Mouse (Mus musculus) forebrain, embryonic 15.5 days (tissue): ENCODE data around the gene Ptprd. TPM values are rescaled to one million over a fixed set of nuclear protein-coding genes. Genes with fewer than 3 reads are reported as not detected.
A peak's percentile ranks its signal among the peaks of the same experiment; 100 is the strongest.
"Not testable (repeated sequence)": the region's sequence is repeated elsewhere in the genome, so short reads cannot be mapped to it uniquely, and the experiment has no call there.

Experiments used
- ATAC-seq: fragments of 200-750 bp; cut with Nextera tagmentation; replicated peaks from 2 replicates; pipeline ENCODE4 v1.8.0; 2017; ENCODE audit warnings: mild to moderate bottlenecking, moderate TSS enrichment, moderate library complexity
- H3K27ac ChIP-seq: fragments of 300-500 bp; sonication (generic); replicated peaks from 2 replicates; pipeline ENCODE4 v1.5.1; 2015; ENCODE audit warnings: mild to moderate bottlenecking, inconsistent platforms
- H3K27me3 ChIP-seq: fragments of 300-500 bp; sonication (generic); 2 replicates; pipeline ENCODE4 v1.6.1; 2015; ENCODE audit warnings: inconsistent platforms
- H3K36me3 ChIP-seq: fragments of 300-500 bp; sonication (generic); 2 replicates; pipeline ENCODE4 v1.6.1; 2015; ENCODE audit warnings: mild to moderate bottlenecking, inconsistent platforms
- H3K4me1 ChIP-seq: fragments of 300-500 bp; sonication (generic); 2 replicates; pipeline ENCODE4 v1.6.1; 2015; ENCODE audit warnings: inconsistent platforms
- H3K4me2 ChIP-seq: fragments of 300-500 bp; sonication (generic); replicated peaks from 2 replicates; pipeline ENCODE4 v1.6.1; 2015; ENCODE audit warnings: mild to moderate bottlenecking, inconsistent platforms
- H3K4me3 ChIP-seq: fragments of 300-500 bp; sonication (generic); 2 replicates; pipeline ENCODE4 v1.5.1; 2015; ENCODE audit warnings: mild to moderate bottlenecking, inconsistent platforms
- H3K9ac ChIP-seq: fragments of 300-500 bp; sonication (generic); replicated peaks from 2 replicates; pipeline ENCODE4 v1.6.1; 2015; ENCODE audit warnings: mild to moderate bottlenecking, inconsistent platforms
- H3K9me3 ChIP-seq: fragments of 300-500 bp; sonication (generic); 2 replicates; pipeline ENCODE4 v1.6.1; 2016; ENCODE audit warnings: inconsistent platforms
- WGBS: fragments of 180-500 bp; shearing (Covaris S2); methylation state at CpG from one replicate; pipeline ENCODE4 v1.1.7; 2015; ENCODE audit warnings: mixed read lengths; 5-methylcytosine and 5-hydroxymethylcytosine counted together
- polyA plus RNA-seq: library from polyadenylated mRNA; unstranded; fragments of >200 nt; fragmentation: Nextera tagmentation; extraction: Ambion mirVana; gene quantifications from 2 replicates; pipeline ENCODE4 v1.2.1, GENCODE M21; 2015

Ptprd gene
- polyA plus RNA-seq, 1 experiment from 2014 or later: 124 TPM

- H3K27ac ChIP-seq: no peak overlapping the region
- no peak overlapping the region for H3K9ac ChIP-seq
- no peak overlapping the region for H3K4me3 ChIP-seq
- no peaks in the 10 kb centered on the region for H3K36me3 ChIP-seq
- no peaks in the 10 kb centered on the region for H3K27me3 ChIP-seq
- 65% methylated on average over 5 of the region's 5 CpGs for WGBS
- ATAC-seq: no peak
- H3K4me1 ChIP-seq: no peaks in the 10 kb centered on the region
- no peak overlapping the region for H3K4me2 ChIP-seq
- H3K9me3 ChIP-seq: no peaks in the 10 kb centered on the region; the same call in 1 of the 2 replicates
These were observed 350.5 kb downstream of the Ptprd start for GRCm38 (mm10) chr4:77861269-77861668.

- H3K36me3 ChIP-seq, H3K9ac ChIP-seq, H3K4me3 ChIP-seq, H3K9me3 ChIP-seq, H3K27ac ChIP-seq, H3K27me3 ChIP-seq, H3K4me2 ChIP-seq, ATAC-seq, H3K4me1 ChIP-seq: not testable (repeated sequence)
- WGBS: 100% methylated on average over 1 of the region's 1 CpGs
These were observed 414.4 kb downstream of the Ptprd start for GRCm38 (mm10) chr4:77797391-77797790.

- Histone ChIP-seq H3K4me1 (no peaks in the 10 kb centered on the region), H3K9ac (no peak overlapping the region), H3K9me3 (no peaks in the 10 kb centered on the region), H3K4me2 (no peak overlapping the region), H3K4me3 (no peak overlapping the region), H3K36me3 (no peaks in the 10 kb centered on the region), H3K27ac (no peak overlapping the region), H3K27me3 (no peaks in the 10 kb centered on the region)
- 49% methylated on average over 2 of the region's 2 CpGs for WGBS
- 0 out of 2 replicates have a peak, but pooled peaks have one; percentile 32 for ATAC-seq
These were observed 434.5 kb downstream of the Ptprd start for GRCm38 (mm10) chr4:77777237-77777636.

GRCm38 (mm10) chr4:77763790-77764189 lies 448.0 kb downstream of the Ptprd start:
- Histone ChIP-seq H3K4me2 (no peak overlapping the region), H3K9me3 (no peaks in the 10 kb centered on the region), H3K36me3 (no peaks in the 10 kb centered on the region), H3K9ac (no peak overlapping the region), H3K4me1 (no peaks in the 10 kb centered on the region), H3K4me3 (no peak overlapping the region), H3K27me3 (no peaks in the 10 kb centered on the region), H3K27ac (no peak overlapping the region)
- no peak for ATAC-seq
- 87% methylated on average over 1 of the region's 1 CpGs for WGBS

- H3K36me3 ChIP-seq: no peaks in the 10 kb centered on the region
- H3K27me3 ChIP-seq: no peaks in the 10 kb centered on the region
- H3K9ac ChIP-seq: no peak overlapping the region
- no peaks in the 10 kb centered on the region for H3K9me3 ChIP-seq
- no peak overlapping the region for H3K4me3 ChIP-seq
- no peak overlapping the region for H3K4me2 ChIP-seq
- no peak for ATAC-seq
- no peak overlapping the region for H3K27ac ChIP-seq
- no peaks in the 10 kb centered on the region for H3K4me1 ChIP-seq
- 85% methylated on average over 2 of the region's 2 CpGs for WGBS
These were observed 468.4 kb downstream of the Ptprd start for GRCm38 (mm10) chr4:77743391-77743790.

- no peak for ATAC-seq
- no peaks in the 10 kb centered on the region for H3K4me1 ChIP-seq
- H3K4me2 ChIP-seq: no peak overlapping the region
- H3K4me3 ChIP-seq: no peak overlapping the region
- H3K36me3 ChIP-seq: no peaks in the 10 kb centered on the region
- H3K9me3 ChIP-seq: no peaks in the 10 kb centered on the region
- no peaks in the 10 kb centered on the region for H3K27me3 ChIP-seq
- H3K9ac ChIP-seq: no peak overlapping the region
- WGBS: 60% methylated on average over 6 of the region's 6 CpGs
- no peak overlapping the region for H3K27ac ChIP-seq
These were observed 489.9 kb downstream of the Ptprd start for GRCm38 (mm10) chr4:77721908-77722307.

- Histone ChIP-seq H3K4me3 (no peak overlapping the region), H3K4me1 (no peaks in the 10 kb centered on the region), H3K27ac (no peak overlapping the region), H3K9ac (no peak overlapping the region), H3K27me3 (no peaks in the 10 kb centered on the region), H3K9me3 (no peaks in the 10 kb centered on the region), H3K4me2 (no peak overlapping the region), H3K36me3 (no peaks in the 10 kb centered on the region)
- 75% methylated on average over 2 of the region's 2 CpGs for WGBS
- no peak for ATAC-seq
These were observed 494.0 kb downstream of the Ptprd start for GRCm38 (mm10) chr4:77717792-77718191.

- Histone ChIP-seq H3K36me3 (no peaks in the 10 kb centered on the region), H3K4me3 (no peak overlapping the region), H3K4me1 (no peaks in the 10 kb centered on the region), H3K4me2 (no peak overlapping the region), H3K27ac (no peak overlapping the region), H3K27me3 (no peaks in the 10 kb centered on the region), H3K9ac (no peak overlapping the region), H3K9me3 (no peaks in the 10 kb centered on the region)
- no peak; the same call in 1 of the 2 replicates for ATAC-seq
- WGBS: 70% methylated on average over 2 of the region's 2 CpGs
These were observed 501.5 kb downstream of the Ptprd start for GRCm38 (mm10) chr4:77710231-77710630.

GRCm38 (mm10) chr4:77698294-77698693 lies 513.5 kb downstream of the Ptprd start:
- H3K4me1 ChIP-seq: peaks cover 5% of the 10 kb centered on the region; the same call in 1 of the 2 replicates
- H3K4me2 ChIP-seq: no peak overlapping the region
- no peaks in the 10 kb centered on the region for H3K36me3 ChIP-seq
- no peak overlapping the region for H3K27ac ChIP-seq
- peak; percentile 68; the same call in 1 of the 2 replicates for ATAC-seq
- no peaks in the 10 kb centered on the region for H3K27me3 ChIP-seq
- H3K9ac ChIP-seq: no peak overlapping the region
- H3K4me3 ChIP-seq: no peak overlapping the region
- no peaks in the 10 kb centered on the region for H3K9me3 ChIP-seq
- WGBS: 23% methylated on average over 2 of the region's 2 CpGs

GRCm38 (mm10) chr4:77675798-77676197 lies 536.0 kb downstream of the Ptprd start:
- H3K27me3 ChIP-seq: no peaks in the 10 kb centered on the region
- no peaks in the 10 kb centered on the region for H3K36me3 ChIP-seq
- ATAC-seq: no peak
- no peak overlapping the region for H3K4me2 ChIP-seq
- H3K27ac ChIP-seq: no peak overlapping the region
- no peak overlapping the region for H3K4me3 ChIP-seq
- no peaks in the 10 kb centered on the region for H3K9me3 ChIP-seq
- H3K9ac ChIP-seq: no peak overlapping the region
- H3K4me1 ChIP-seq: no peaks in the 10 kb centered on the region
- WGBS: 77% methylated on average over 1 of the region's 1 CpGs

- H3K36me3 ChIP-seq: no peaks in the 10 kb centered on the region
- no peak overlapping the region for H3K27ac ChIP-seq
- H3K27me3 ChIP-seq: no peaks in the 10 kb centered on the region
- no peak overlapping the region for H3K4me2 ChIP-seq
- H3K9ac ChIP-seq: no peak overlapping the region
- no peak overlapping the region for H3K4me3 ChIP-seq
- WGBS: 76% methylated on average over 2 of the region's 2 CpGs
- no peaks in the 10 kb centered on the region for H3K4me1 ChIP-seq
- no peaks in the 10 kb centered on the region for H3K9me3 ChIP-seq
- ATAC-seq: no peak
These were observed 547.0 kb downstream of the Ptprd start for GRCm38 (mm10) chr4:77664761-77665160.

GRCm38 (mm10) chr4:77662309-77662708 lies 549.5 kb downstream of the Ptprd start:
- no peak overlapping the region for H3K9ac ChIP-seq
- WGBS: 86% methylated on average over 1 of the region's 1 CpGs
- ATAC-seq: no peak

GRCm38 (mm10) chr4:77655669-77656068 lies 556.1 kb downstream of the Ptprd start:
- Histone ChIP-seq H3K27me3 (no peaks in the 10 kb centered on the region), H3K36me3 (no peaks in the 10 kb centered on the region), H3K4me3 (no peak overlapping the region), H3K9ac (no peak overlapping the region), H3K9me3 (no peaks in the 10 kb centered on the region), H3K4me2 (no peak overlapping the region), H3K27ac (no peak overlapping the region), H3K4me1 (no peaks in the 10 kb centered on the region)
- no peak for ATAC-seq
- WGBS: 57% methylated on average over 1 of the region's 1 CpGs

More at GRCm38 (mm10) chr4:77662309-77662708, 549.5 kb downstream of the Ptprd start:
- no peak overlapping the region for H3K4me2 ChIP-seq
- no peaks in the 10 kb centered on the region for H3K9me3 ChIP-seq
- H3K4me1 ChIP-seq: no peaks in the 10 kb centered on the region
- no peaks in the 10 kb centered on the region for H3K27me3 ChIP-seq
- no peaks in the 10 kb centered on the region for H3K36me3 ChIP-seq
- no peak overlapping the region for H3K27ac ChIP-seq
- no peak overlapping the region for H3K4me3 ChIP-seq
